ENCODE assay signal across 28 mouse cellular contexts in the genomic region with DNA sequence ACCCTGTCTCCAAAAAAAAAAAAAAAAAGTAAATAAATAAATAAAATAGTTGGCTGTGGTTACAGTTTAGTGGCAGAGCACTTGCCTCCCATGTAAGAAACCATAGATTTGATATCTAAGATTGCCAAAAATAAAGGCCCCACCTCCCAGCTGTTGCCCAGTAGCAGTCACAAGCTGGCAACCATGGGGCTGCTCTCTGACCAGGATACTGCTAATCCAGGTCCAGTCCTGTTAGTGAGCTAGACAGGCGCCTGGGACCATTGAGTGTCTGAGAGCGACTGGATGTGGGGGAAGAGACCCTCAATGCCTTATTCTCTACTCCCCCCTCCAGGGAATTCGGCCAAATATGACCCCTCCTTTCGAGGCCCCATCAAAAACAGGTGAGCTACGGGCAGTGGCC. TPM values are rescaled to one million over a fixed set of nuclear protein-coding genes. Genes with fewer than 3 reads are reported as not detected.
"Had no signal": no experiment of that assay in that cellular context is flagged by ENCODE, and none has a peak within 500 bp of the region (broad histone marks: within the 10 kb centered on the region; RNA-seq: fewer than 3 reads in every experiment).

No protein-coding gene starts in this region.

- H3K4me1 ChIP-seq: midbrain, embryonic 12.5 days; midbrain, embryonic 15.5 days; neural tube, embryonic 13.5 days; neural tube, embryonic 15.5 days had no signal

- H3K9ac ChIP-seq: midbrain, embryonic 12.5 days; midbrain, embryonic 15.5 days; neural tube, embryonic 13.5 days; neural tube, embryonic 15.5 days had no signal

- DNase-seq: liver, postnatal 0 days; lung, postnatal 14 days; lung, postnatal 36 days; retina, postnatal 1 day; right cerebral cortex, adult 18-20 months; right cerebral cortex, postnatal 25 days; right cerebral cortex, postnatal 4 days; spleen, adult 18-20 months; thymus, adult 18-20 months; thymus, postnatal 14 days; thymus, postnatal 36 days had no signal

- H3K27me3 ChIP-seq: lung, embryonic 15.5 days; midbrain, embryonic 12.5 days; midbrain, embryonic 15.5 days; neural tube, embryonic 13.5 days; neural tube, embryonic 15.5 days had no signal

- H3K27ac ChIP-seq: macrophage; midbrain, embryonic 12.5 days; midbrain, embryonic 15.5 days; neural tube, embryonic 13.5 days; neural tube, embryonic 15.5 days had no signal

- H3K9me3 ChIP-seq: lung, embryonic 15.5 days; megakaryocyte, embryonic 14.5 days; midbrain, embryonic 12.5 days; midbrain, embryonic 15.5 days; neural tube, embryonic 13.5 days; neural tube, embryonic 15.5 days had no signal

- H3K4me3 ChIP-seq: lung, embryonic 15.5 days; megakaryocyte, embryonic 14.5 days; midbrain, embryonic 12.5 days; midbrain, embryonic 15.5 days; neural tube, embryonic 13.5 days; neural tube, embryonic 15.5 days had no signal

- ATAC-seq: midbrain, embryonic 15.5 days had no signal

- H3K4me2 ChIP-seq: midbrain, embryonic 12.5 days; midbrain, embryonic 15.5 days; neural tube, embryonic 13.5 days; neural tube, embryonic 15.5 days had no signal

RNA-seq across cellular contexts. Expression of a gene that starts 2.0 kb away (rescaled TPM):
- total RNA-seq: monocyte, adult 5-6 weeks had no signal
- polyA plus RNA-seq: macrophage; midbrain, embryonic 15.5 days; neural tube, embryonic 11.5 days; neural tube, embryonic 13.5 days; neural tube, embryonic 15.5 days had no signal

RNA-seq across cellular contexts. Expression of a gene that starts 18.3 kb away (rescaled TPM):
- total RNA-seq: monocyte, adult 5-6 weeks had no signal

RNA-seq across cellular contexts. Expression of a gene that starts 34.5 kb away (rescaled TPM):
- total RNA-seq: megakaryocyte progenitor cell, adult 5-6 weeks; midbrain, postnatal 0 days; monocyte, adult 5-6 weeks had no signal
- polyA plus RNA-seq: liver, postnatal 0 days; lung, adult 2 months; lung, embryonic 15.5 days; lung, postnatal 0 days; macrophage; midbrain, embryonic 12.5 days; neural tube, embryonic 11.5 days; neural tube, embryonic 13.5 days; neural tube, embryonic 15.5 days; small intestine, adult 2 months; stomach, embryonic 14.5 days; stomach, embryonic 16.5 days; thymus, postnatal 0 days had no signal
